Mouse (Mus musculus) ES-E14 (cell line): Measurements from ENCODE around the gene Dcpp2. TPM values are rescaled to one million over a fixed set of nuclear protein-coding genes. Genes with fewer than 3 reads are reported as not detected.
"Not testable (repeated sequence)": the region's sequence is repeated elsewhere in the genome, so short reads cannot be mapped to it uniquely, and the experiment has no call there.

ENCODE experiments used
- DNase-seq: peaks from one replicate; pipeline ENCODE4 v3.0.0-alpha.2; 2013; ENCODE audit warnings: low read depth, low spot score
- H3K27ac ChIP-seq: 2 replicates; pipeline ENCODE4 v1.5.1; 2012; ENCODE audit warnings: low read depth, mild to moderate bottlenecking, low read length, moderate library complexity, mixed read lengths; ENCODE audit not compliant: poor library complexity, insufficient read depth, severe bottlenecking
- H3K36me3 ChIP-seq: 2 replicates; pipeline ENCODE4 v1.6.1; 2012; ENCODE audit warnings: mild to moderate bottlenecking, low read length, moderate library complexity, mixed read lengths; ENCODE audit not compliant: control insufficient read depth, poor library complexity, insufficient read depth, severe bottlenecking
- H3K4me1 ChIP-seq, 2 experiments: fragments of 150-350 bp in 1 of 2; sonication (generic) in 1 of 2; 2 replicates each; pipeline ENCODE4 v1.6.1; 2012; ENCODE audit warnings: low read length in 2 of 2, mild to moderate bottlenecking in 1 of 2, mixed read lengths in 1 of 2; ENCODE audit not compliant: control insufficient read depth in 2 of 2, insufficient read depth in 2 of 2, poor library complexity in 1 of 2
- H3K4me3 ChIP-seq, 2 experiments: fragments of 150-350 bp in 1 of 2; sonication (generic) in 1 of 2; 2 replicates each; pipeline ENCODE4 v1.5.1; 2012; ENCODE audit warnings: low read length in 2 of 2, low read depth in 1 of 2, mild to moderate bottlenecking in 1 of 2, mixed read lengths in 1 of 2; ENCODE audit not compliant: insufficient read depth in 1 of 2, poor library complexity in 1 of 2, severe bottlenecking in 1 of 2
- H3K9ac ChIP-seq: 2 replicates; pipeline ENCODE4 v1.6.1; 2012; ENCODE audit warnings: low read depth, mild to moderate bottlenecking, low read length, mixed read lengths; ENCODE audit not compliant: poor library complexity, insufficient read depth, severe bottlenecking
- H3K9me3 ChIP-seq: fragments of 150-350 bp; sonication (generic); 2 replicates; pipeline ENCODE4 v1.6.1; 2012; ENCODE audit warnings: low read depth, mild to moderate bottlenecking, low read length; ENCODE audit not compliant: control insufficient read depth, insufficient read depth
- CHD2 ChIP-seq: IDR thresholded peaks from 2 replicates; pipeline ENCODE4 v1.6.1; 2014; ENCODE audit warnings: mild to moderate bottlenecking, low read depth, low read length, inconsistent platforms
- HCFC1 ChIP-seq: IDR thresholded peaks from 2 replicates; pipeline ENCODE4 v1.6.1; 2012; ENCODE audit warnings: low read length, inconsistent platforms, borderline replicate concordance; ENCODE audit not compliant: insufficient read depth
- MAFK ChIP-seq: IDR thresholded peaks from 2 replicates; pipeline ENCODE4 v1.6.1; 2014; ENCODE audit warnings: mild to moderate bottlenecking, low read depth, low read length, inconsistent platforms; ENCODE audit not compliant: insufficient read depth
- ZC3H11A ChIP-seq: IDR thresholded peaks from 2 replicates; pipeline ENCODE4 v1.6.1; 2012; ENCODE audit warnings: low read depth, mild to moderate bottlenecking, inconsistent platforms, low read length, borderline replicate concordance
- ZNF384 ChIP-seq: IDR thresholded peaks from 2 replicates; pipeline ENCODE4 v1.6.1; 2012; ENCODE audit warnings: low read depth, low read length, inconsistent platforms
- in situ Hi-C, 2 experiments: fragments of 600-800 bp; cut with MboI; formaldehyde crosslinking; loops; one replicate each; pipeline ENCODE4 v1.15.1; 2025; ENCODE audit warnings: low sequenced_read_pairs in 2 of 2, inconsistent platforms in 1 of 2; ENCODE audit not compliant: unreplicated experiment in 2 of 2
- total RNA-seq: library from RNA; depleted of rRNA; stranded (reverse); fragments of 300-350 nt; gene quantifications from 2 replicates; pipeline ENCODE4 v1.2.3, GENCODE M21; 2012

Dcpp2 gene
- total RNA-seq, 1 experiment = not detected

GRCm38 (mm10) chr17:23924531-23925007, 43.9 kb downstream of the Dcpp2 start:
- no peak for TF ChIP-seq MAFK
- TF ChIP-seq ZNF384 = no peak
- TF ChIP-seq HCFC1 = no peak
- TF ChIP-seq CHD2 = no peak
- no peak for TF ChIP-seq ZC3H11A
- in situ Hi-C loops = no loop called here
- H3K4me3 ChIP-seq = peak overlapping the region; percentile 68 to 81
- peak overlapping the region; percentile 55 for H3K9ac ChIP-seq
- no peaks in the 10 kb centered on the region for H3K9me3 ChIP-seq
- peak; percentile 68 for DNase-seq
- H3K36me3 ChIP-seq = no peaks in the 10 kb centered on the region
- H3K4me1 ChIP-seq = no peaks in the 10 kb centered on the region
- no peak overlapping the region for H3K27ac ChIP-seq

GRCm38 (mm10) chr17:23925090-23925493, 44.4 kb downstream of the Dcpp2 start:
- TF ChIP-seq HCFC1 (no peak), ZC3H11A (no peak), MAFK (no peak), CHD2 (no peak)
- Histone ChIP-seq H3K27ac (no peak overlapping the region), H3K4me3 (peak overlapping the region; percentile 68 to 81), H3K4me1 (no peaks in the 10 kb centered on the region), H3K9me3 (no peaks in the 10 kb centered on the region), H3K36me3 (no peaks in the 10 kb centered on the region), H3K9ac (peak overlapping the region; percentile 70)
- in situ Hi-C loops = no loop called here
- DNase-seq = peak; percentile 27

- in situ Hi-C loops = no loop called here
- no peaks in the 10 kb centered on the region for H3K36me3 ChIP-seq
- TF ChIP-seq ZC3H11A (no peak), ZNF384 (no peak), HCFC1 (no peak), MAFK (no peak), CHD2 (no peak)
- DNase-seq = no peak
- H3K4me1 ChIP-seq = no peaks in the 10 kb centered on the region
- no peak overlapping the region for H3K4me3 ChIP-seq
- no peaks in the 10 kb centered on the region for H3K9me3 ChIP-seq
- no peak overlapping the region for H3K9ac ChIP-seq
- no peak overlapping the region for H3K27ac ChIP-seq
Observed at GRCm38 (mm10) chr17:23931157-23931556, 50.5 kb downstream of the Dcpp2 start.

GRCm38 (mm10) chr17:23941372-23941771, 60.7 kb downstream of the Dcpp2 start, which contains the start of gene Sbp:
Gene Sbp (plus strand): TSS chr17:23941672.
- TF ChIP-seq ZC3H11A (no peak), CHD2 (no peak), ZNF384 (no peak)
- no peak within 1 kb of the TSS for H3K9ac ChIP-seq
- no peak within 1 kb of the TSS for H3K27ac ChIP-seq
- H3K4me1 ChIP-seq = no peaks in the 10 kb centered on the region
- no peak within 1 kb of the TSS for H3K4me3 ChIP-seq
- DNase-seq = no peak
- no peaks in the 10 kb centered on the region for H3K9me3 ChIP-seq
- in situ Hi-C loops = no loop called here
- no peaks in the 10 kb centered on the region for H3K36me3 ChIP-seq

- DNase-seq, H3K27ac ChIP-seq, H3K4me1 ChIP-seq, H3K9ac ChIP-seq, H3K9me3 ChIP-seq, in situ Hi-C loops, H3K4me3 ChIP-seq, H3K36me3 ChIP-seq: not testable (repeated sequence)
Observed at GRCm38 (mm10) chr17:23947486-23947885, 66.8 kb downstream of the Dcpp2 start.
